Mouse (Mus musculus) midbrain, embryonic 12.5 days (tissue): ENCODE results near the gene Map7d1. TPM values are rescaled to one million over a fixed set of nuclear protein-coding genes. Genes with fewer than 3 reads are reported as not detected.

Experiments
- ATAC-seq: fragments of 200-750 bp; cut with Nextera tagmentation; 2 replicates; pipeline ENCODE4 v1.8.0; 2017; ENCODE audit warnings: low read depth, moderate TSS enrichment, moderate library complexity; ENCODE audit not compliant: low FRiP score
- H3K27ac ChIP-seq: fragments of 300-500 bp; sonication (generic); replicated peaks from 2 replicates; pipeline ENCODE4 v1.5.1; 2016; ENCODE audit warnings: mild to moderate bottlenecking
- H3K27me3 ChIP-seq: fragments of 300-500 bp; sonication (generic); 2 replicates; pipeline ENCODE4 v1.6.1; 2016; ENCODE audit warnings: mild to moderate bottlenecking
- H3K36me3 ChIP-seq: fragments of 300-500 bp; sonication (generic); 2 replicates; pipeline ENCODE4 v1.6.1; 2016
- H3K4me1 ChIP-seq: fragments of 300-500 bp; sonication (generic); 2 replicates; pipeline ENCODE4 v1.6.1; 2016
- H3K4me2 ChIP-seq: fragments of 300-500 bp; sonication (generic); replicated peaks from 2 replicates; pipeline ENCODE4 v1.6.1; 2016; ENCODE audit warnings: mild to moderate bottlenecking, moderate library complexity
- H3K4me3 ChIP-seq: fragments of 300-500 bp; sonication (generic); 2 replicates; pipeline ENCODE4 v1.5.1; 2016; ENCODE audit warnings: mild to moderate bottlenecking
- H3K9ac ChIP-seq: fragments of 300-500 bp; sonication (generic); replicated peaks from 2 replicates; pipeline ENCODE4 v1.6.1; 2016; ENCODE audit warnings: mild to moderate bottlenecking, moderate library complexity
- H3K9me3 ChIP-seq: fragments of 300-500 bp; sonication (generic); 2 replicates; pipeline ENCODE4 v1.6.1; 2016; ENCODE audit warnings: mild to moderate bottlenecking
- WGBS: fragments of 180-500 bp; shearing (Covaris S2); methylation state at CpG from one replicate; pipeline ENCODE4 v1.1.7; 2016; 5-methylcytosine and 5-hydroxymethylcytosine counted together
- polyA plus RNA-seq: library from polyadenylated mRNA; unstranded; fragments of >200 nt; fragmentation: Nextera tagmentation; extraction: Ambion mirVana; gene quantifications from 2 replicates; pipeline ENCODE4 v1.2.1, GENCODE M21; 2016

Gene Map7d1
- polyA plus RNA-seq, 1 experiment from 2014 or later = 135 TPM

DNA sequence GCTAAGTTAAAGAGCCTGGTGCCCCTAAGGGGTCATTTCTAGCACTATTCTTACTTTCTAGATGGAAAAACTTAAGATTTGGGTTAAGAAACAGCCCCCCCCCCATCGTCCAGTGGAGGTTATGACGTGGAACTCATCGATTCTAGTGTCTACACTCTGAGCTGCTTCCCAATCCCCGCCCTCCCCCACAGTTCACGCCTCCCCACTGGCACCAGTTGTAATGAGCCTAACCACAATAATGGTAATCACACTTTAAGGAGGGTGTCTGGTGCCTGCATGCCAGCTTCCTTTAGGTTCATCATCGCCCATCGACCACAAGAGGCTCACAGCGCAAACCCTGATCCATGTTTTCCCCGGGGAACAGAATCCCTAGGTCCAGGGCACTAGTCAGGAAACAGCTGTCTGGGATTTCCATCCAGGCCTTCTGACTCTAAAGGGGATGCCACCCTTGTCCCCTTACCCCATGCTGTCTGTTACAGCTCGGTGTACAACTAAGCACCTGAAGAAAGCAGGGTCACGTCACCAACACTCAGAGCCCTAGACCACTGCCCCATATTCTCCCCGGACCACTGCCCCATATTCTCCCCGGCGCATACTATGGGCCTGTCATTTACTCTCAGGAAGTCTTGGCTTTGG is 2.4 kb downstream of the Map7d1 start:
- ATAC-seq = no peak

DNA sequence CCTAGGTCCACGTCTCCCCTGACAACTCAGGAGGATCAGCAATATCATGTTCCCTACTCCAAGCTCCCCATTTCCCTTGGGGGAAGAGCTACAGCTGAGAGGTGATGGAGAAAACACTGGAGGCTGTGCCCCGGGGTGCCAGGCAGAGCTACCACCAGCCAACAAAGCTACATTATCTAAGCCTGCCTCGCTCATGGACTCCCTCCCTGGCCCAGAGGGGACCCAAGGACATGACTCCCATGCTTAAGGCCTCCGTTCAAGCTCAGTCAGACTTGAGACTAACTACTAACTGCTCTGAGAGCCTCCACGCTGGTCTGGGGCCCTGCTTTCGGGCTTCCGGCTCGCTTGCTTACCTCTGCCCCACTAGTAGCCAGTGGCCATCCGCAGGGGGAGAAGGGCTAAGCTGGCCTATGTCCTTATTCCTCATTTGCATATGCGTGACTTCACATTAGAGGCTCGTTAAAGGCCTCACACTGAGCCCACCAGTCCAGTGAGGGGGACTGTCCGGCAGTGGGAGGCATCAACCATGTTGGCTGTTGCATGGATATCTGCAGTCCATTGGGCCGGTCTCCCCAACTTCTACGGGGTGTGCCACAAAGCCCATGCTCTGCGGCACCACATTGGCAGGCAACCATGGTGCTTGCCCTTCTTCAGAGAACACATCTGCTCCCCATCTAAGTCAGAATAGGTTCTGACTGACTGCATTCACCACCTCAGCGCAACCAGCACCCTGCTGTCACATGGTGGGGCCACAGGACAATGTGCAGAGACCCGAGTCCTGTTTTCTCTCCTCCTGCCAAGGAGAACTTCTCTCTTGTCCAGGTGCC is 3.5 kb downstream of the Map7d1 start:
- Histone ChIP-seq H3K36me3 (0 out of 2 replicates have a peak, but pooled peaks cover 9% of the 10 kb centered on the region), H3K9me3 (no peaks in the 10 kb centered on the region), H3K27me3 (no peaks in the 10 kb centered on the region), H3K27ac (no peak overlapping the region), H3K4me2 (peak overlapping the region; percentile 34), H3K4me1 (peaks cover 80% of the 10 kb centered on the region), H3K9ac (peak overlapping the region; percentile 25), H3K4me3 (peak overlapping the region; percentile 2; the same call in 1 of the 2 replicates)
- ATAC-seq = no peak
- 72% methylated on average over 17 of the region's 17 CpGs for WGBS

More for the DNA sequence above, 2.4 kb downstream of the Map7d1 start:
- H3K27ac ChIP-seq = no peak overlapping the region
- 0 out of 2 replicates have a peak, but pooled peaks cover 9% of the 10 kb centered on the region for H3K36me3 ChIP-seq
- no peaks in the 10 kb centered on the region for H3K27me3 ChIP-seq
- H3K4me1 ChIP-seq = peaks cover 73% of the 10 kb centered on the region
- peak overlapping the region; percentile 99 for H3K4me2 ChIP-seq
- H3K9me3 ChIP-seq = no peaks in the 10 kb centered on the region
- peak overlapping the region; percentile 100 for H3K9ac ChIP-seq
- WGBS = 77% methylated on average over 14 of the region's 14 CpGs
- H3K4me3 ChIP-seq = peak overlapping the region; percentile 98

DNA sequence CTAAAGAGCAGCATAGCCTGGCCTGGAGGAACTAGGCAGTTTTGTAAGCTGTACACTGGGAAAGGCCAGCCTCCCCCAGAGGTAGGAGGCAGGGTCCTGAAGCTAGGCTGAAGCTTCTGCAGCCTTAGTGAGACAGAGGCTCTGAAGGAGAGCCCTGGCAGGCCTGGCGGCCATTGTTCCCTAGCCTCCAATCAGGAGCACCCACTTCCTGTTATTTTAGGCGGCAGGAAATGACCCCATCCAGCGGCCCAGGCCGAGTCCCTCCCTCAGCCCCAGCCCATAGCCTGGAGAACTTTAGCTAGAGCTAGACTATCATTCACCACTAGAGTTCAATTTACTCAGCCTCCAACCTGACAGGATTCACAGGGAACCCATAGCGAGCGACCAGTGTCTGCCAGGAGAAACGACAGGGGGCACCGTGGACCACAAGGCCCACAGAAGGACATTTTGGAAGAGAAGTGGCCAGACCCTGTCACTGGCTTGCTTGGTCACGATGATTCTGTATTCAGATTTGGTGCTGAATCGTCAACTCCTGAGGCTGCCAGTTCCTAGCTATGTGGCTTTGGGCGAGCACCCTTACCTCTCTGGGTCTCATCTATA is 4.4 kb downstream of the Map7d1 start:
- 73% methylated on average over 11 of the region's 11 CpGs for WGBS
- H3K9me3 ChIP-seq = no peaks in the 10 kb centered on the region
- 0 out of 2 replicates have a peak overlapping the region, but pooled peaks have one; percentile 31 for H3K27ac ChIP-seq
- 0 out of 2 replicates have a peak, but pooled peaks cover 9% of the 10 kb centered on the region for H3K36me3 ChIP-seq
- H3K4me2 ChIP-seq = peak overlapping the region; percentile 2
- no peaks in the 10 kb centered on the region for H3K27me3 ChIP-seq
- 0 out of 2 replicates have a peak overlapping the region, but pooled peaks have one; percentile 2 for H3K9ac ChIP-seq
- no peak for ATAC-seq
- 0 out of 2 replicates have a peak overlapping the region, but pooled peaks have one; percentile 2 for H3K4me3 ChIP-seq
- peaks cover 79% of the 10 kb centered on the region for H3K4me1 ChIP-seq

DNA sequence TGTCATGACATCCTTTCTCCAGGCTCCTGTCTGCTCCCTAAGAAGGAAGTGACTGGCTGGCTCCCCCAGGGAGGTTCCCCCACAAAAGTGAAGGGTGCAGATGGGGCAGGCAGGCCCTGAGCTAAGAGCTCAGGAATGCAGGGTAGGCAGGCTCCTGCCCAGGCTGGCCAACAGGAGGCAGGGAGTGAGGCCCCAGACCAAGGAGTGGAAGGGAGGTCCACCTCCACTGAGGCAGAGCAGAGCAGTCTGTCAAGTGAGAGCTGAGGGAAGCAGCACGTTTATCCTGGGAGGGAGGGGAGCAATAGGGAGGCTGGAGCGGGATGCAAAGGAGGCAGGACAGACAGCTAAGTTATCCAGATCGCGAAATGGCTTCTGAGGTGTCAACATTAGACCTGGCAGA is 5.5 kb downstream of the Map7d1 start:
- H3K4me2 ChIP-seq = no peak overlapping the region
- 57% methylated on average over 4 of the region's 4 CpGs for WGBS
- no peak for ATAC-seq

DNA sequence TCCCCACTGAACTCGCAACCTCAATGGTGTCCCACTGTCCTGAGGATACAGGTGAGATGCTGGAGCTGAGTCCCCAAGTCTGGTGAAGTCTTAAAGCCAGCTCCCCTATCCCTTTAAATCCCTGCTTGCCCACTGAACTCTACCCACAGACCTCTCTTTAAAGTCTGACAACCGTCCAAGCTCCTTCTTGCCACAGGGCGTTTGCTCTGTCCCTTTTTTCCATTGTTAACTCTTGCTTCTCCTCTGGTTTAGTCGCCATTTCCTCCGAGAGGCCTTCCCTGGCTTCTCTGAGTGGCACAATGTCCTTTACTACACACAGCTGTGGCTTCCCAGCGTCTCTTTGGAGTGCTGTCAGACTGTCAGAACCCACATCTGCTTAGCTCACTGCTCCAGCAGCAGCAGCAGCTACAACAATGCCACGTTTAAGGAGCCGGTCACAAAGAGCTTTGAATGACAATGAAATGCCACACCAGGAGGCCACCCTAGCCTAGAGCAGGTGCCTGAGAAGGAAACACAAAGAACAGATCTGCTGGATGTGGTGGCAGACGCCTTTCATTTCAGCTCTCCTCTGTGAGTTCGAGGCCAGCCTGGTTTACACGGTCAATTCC is 7.8 kb downstream of the Map7d1 start:
- Histone ChIP-seq H3K9me3 (no peaks in the 10 kb centered on the region), H3K27me3 (no peaks in the 10 kb centered on the region), H3K4me2 (peak overlapping the region; percentile 18), H3K36me3 (peaks cover 18% of the 10 kb centered on the region; the same call in 1 of the 2 replicates), H3K9ac (peak overlapping the region; percentile 17; the same call in 1 of the 2 replicates), H3K4me3 (peak overlapping the region; percentile 6; the same call in 1 of the 2 replicates), H3K27ac (peak overlapping the region; percentile 76), H3K4me1 (peaks cover 64% of the 10 kb centered on the region)
- peak; percentile 62; the same call in 1 of the 2 replicates for ATAC-seq
- 12% methylated on average over 11 of the region's 11 CpGs for WGBS

More for the DNA sequence above, 5.5 kb downstream of the Map7d1 start:
- H3K27me3 ChIP-seq = no peaks in the 10 kb centered on the region
- 0 out of 2 replicates have a peak overlapping the region, but pooled peaks have one; percentile 16 for H3K9ac ChIP-seq
- no peak overlapping the region for H3K4me3 ChIP-seq
- peaks cover 80% of the 10 kb centered on the region for H3K4me1 ChIP-seq
- peaks cover 17% of the 10 kb centered on the region; the same call in 1 of the 2 replicates for H3K36me3 ChIP-seq
- no peaks in the 10 kb centered on the region for H3K9me3 ChIP-seq
- no peak overlapping the region; the same call in 1 of the 2 replicates for H3K27ac ChIP-seq

DNA sequence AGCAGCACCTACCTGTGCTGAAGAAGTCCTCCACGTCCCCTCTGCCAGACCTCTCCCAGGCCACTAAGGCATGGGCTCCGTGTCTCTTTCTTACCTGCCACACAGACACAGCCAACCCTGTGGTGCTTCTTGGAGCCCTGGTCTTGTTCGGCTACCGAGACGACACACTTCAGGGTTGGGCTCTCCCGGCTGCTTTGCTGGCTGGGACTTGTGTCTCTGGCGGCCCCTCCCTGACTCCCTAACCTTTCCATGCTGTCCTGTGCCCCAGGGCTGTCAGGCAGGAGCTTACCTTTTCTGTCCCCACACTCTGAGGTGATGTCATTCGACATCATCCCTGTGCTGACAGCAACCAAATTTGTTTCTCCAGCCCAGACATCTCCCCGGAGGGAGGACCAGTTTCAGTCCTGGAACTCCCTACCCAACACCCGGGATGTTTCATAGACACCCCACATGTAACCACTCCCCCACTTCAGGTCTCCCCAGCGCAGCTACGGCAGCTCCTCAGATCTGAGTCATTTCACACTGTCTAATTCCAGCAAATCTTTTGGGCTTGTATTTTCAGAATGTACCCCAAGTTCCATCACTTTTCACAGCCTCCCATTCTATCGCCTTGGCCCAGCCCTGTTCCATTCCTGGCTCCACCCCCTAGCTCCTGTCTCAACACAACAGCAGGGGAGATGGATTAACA is 9.8 kb downstream of the Map7d1 start:
- WGBS = 82% methylated on average over 13 of the region's 13 CpGs
- peaks cover 43% of the 10 kb centered on the region for H3K4me1 ChIP-seq
- peaks cover 23% of the 10 kb centered on the region for H3K36me3 ChIP-seq

DNA sequence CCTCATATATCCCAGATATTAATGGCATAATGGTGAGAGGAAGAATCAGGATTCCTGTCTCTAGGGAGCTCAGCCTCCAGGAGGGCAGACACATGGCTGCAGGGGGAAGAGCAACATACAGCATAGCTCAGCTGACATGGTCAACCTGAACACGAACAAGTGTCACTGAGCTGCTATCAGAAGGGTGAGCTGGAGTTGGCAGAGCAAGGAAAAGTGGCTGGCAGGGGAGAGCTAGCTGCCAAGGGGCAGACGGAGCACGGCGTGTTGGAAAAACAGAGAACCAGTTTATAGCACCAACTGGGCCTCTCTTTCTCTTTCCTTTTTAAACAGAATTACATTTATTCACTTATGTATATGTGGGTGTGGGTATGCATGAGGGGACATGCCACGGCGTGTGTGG is 13.6 kb downstream of the Map7d1 start:
- Histone ChIP-seq H3K9ac (no peak overlapping the region), H3K9me3 (no peaks in the 10 kb centered on the region), H3K4me2 (no peak overlapping the region), H3K27me3 (no peaks in the 10 kb centered on the region), H3K4me3 (no peak overlapping the region), H3K4me1 (peaks cover 14% of the 10 kb centered on the region; the same call in 1 of the 2 replicates), H3K36me3 (peaks cover 61% of the 10 kb centered on the region), H3K27ac (no peak overlapping the region)
- no peak for ATAC-seq
- 96% methylated on average over 6 of the region's 6 CpGs for WGBS

More for the DNA sequence above, 9.8 kb downstream of the Map7d1 start:
- no peak overlapping the region for H3K4me2 ChIP-seq
- no peaks in the 10 kb centered on the region for H3K27me3 ChIP-seq
- no peak overlapping the region for H3K27ac ChIP-seq
- no peak overlapping the region for H3K4me3 ChIP-seq
- H3K9ac ChIP-seq = no peak overlapping the region
- ATAC-seq = no peak
- H3K9me3 ChIP-seq = no peaks in the 10 kb centered on the region

DNA sequence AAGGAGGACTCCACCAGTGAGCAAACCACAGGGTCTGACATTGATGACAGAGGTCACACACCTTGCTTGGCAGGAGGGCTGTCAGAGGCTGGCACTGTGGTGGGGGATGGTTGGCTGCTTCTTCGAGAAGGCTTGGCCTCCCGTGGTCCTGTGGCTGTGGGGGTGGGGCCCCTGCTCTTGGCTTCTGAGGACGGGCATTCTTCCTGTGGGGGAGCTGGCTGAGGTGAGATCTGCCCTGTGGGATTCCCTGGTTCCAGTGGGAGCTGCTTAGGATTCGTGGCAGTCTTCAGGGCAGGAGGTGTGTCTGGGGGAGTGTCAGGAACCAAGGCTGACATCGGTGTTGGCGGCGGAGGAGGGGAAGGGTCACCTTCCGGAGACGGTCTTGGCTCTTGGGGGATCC is 14.2 kb downstream of the Map7d1 start:
- Histone ChIP-seq H3K4me3 (no peak overlapping the region), H3K36me3 (peaks cover 66% of the 10 kb centered on the region), H3K27me3 (no peaks in the 10 kb centered on the region), H3K27ac (no peak overlapping the region), H3K4me1 (peaks cover 9% of the 10 kb centered on the region; the same call in 1 of the 2 replicates), H3K9ac (no peak overlapping the region), H3K4me2 (no peak overlapping the region), H3K9me3 (no peaks in the 10 kb centered on the region)
- 69% methylated on average over 9 of the region's 9 CpGs for WGBS
- ATAC-seq = no peak

DNA sequence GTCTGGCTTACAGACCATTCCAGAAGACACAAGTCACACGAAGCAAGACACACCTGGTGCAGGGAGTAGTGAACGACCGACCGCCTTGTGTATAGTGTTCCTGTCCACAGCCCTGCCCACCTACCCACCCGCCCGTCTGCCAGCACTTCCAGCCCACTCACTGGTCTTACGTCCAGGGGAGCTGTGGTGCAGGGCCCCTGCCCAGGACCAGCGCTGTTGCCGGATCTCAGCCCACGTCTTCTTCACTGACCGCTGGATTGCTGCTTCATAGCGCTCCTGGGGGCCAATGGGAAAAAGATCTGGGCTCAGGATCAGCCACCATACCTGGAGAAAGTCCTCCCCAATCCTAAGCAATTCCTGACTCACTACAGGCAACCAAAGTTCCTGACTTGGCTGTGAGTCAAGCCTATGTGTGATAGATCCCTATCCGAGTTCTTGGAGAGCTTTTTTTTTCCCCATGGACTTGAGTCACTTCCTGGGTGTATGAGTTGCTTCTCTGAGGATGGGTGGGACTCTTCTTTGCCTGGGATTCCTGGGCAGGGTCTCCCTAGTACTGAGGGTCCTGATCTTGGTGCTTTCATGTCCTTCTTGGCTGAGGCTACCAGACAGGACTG is 16.2 kb downstream of the Map7d1 start:
- no peak for ATAC-seq
- H3K4me1 ChIP-seq = peaks cover 6% of the 10 kb centered on the region; the same call in 1 of the 2 replicates
- no peak overlapping the region for H3K27ac ChIP-seq
- H3K9ac ChIP-seq = no peak overlapping the region
- peaks cover 77% of the 10 kb centered on the region for H3K36me3 ChIP-seq
- no peak overlapping the region for H3K4me2 ChIP-seq
- 92% methylated on average over 13 of the region's 13 CpGs for WGBS
- H3K4me3 ChIP-seq = no peak overlapping the region
- H3K9me3 ChIP-seq = no peaks in the 10 kb centered on the region
- no peaks in the 10 kb centered on the region for H3K27me3 ChIP-seq

DNA sequence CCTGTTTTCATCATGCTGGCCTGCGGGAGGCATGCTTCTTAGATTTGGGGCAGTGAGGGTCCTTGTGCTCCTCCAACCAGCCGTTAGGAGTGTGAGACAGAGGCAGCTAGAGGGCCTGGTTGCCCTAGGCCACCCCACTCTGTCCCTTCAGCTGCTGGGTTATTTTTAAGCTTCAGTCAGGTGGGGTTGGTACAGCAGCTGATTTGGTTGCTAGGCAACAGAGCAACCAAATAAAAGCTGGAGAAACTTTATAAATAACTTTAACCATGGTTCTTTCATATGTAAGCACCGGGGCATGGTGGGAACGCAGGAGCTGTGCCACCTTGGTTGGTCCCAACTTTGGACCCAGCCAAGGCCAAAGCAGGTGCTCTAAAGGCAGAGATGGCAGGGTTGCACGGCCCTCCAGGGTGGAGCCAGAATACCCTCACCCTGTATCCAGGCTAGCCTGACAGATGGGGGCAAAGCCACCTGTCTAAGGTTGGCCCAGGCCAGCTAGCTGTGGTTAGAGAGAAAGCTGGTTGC is 18.4 kb downstream of the Map7d1 start:
- Histone ChIP-seq H3K4me2 (no peak overlapping the region), H3K4me3 (no peak overlapping the region), H3K27me3 (no peaks in the 10 kb centered on the region), H3K9ac (no peak overlapping the region), H3K27ac (0 out of 2 replicates have a peak overlapping the region, but pooled peaks have one; percentile 10), H3K4me1 (peaks cover 6% of the 10 kb centered on the region; the same call in 1 of the 2 replicates), H3K9me3 (no peaks in the 10 kb centered on the region), H3K36me3 (peaks cover 95% of the 10 kb centered on the region)
- no peak for ATAC-seq
- WGBS = 65% methylated on average over 5 of the region's 5 CpGs
